ENCODE assay signal across 21 mouse cellular contexts in the genomic region with DNA sequence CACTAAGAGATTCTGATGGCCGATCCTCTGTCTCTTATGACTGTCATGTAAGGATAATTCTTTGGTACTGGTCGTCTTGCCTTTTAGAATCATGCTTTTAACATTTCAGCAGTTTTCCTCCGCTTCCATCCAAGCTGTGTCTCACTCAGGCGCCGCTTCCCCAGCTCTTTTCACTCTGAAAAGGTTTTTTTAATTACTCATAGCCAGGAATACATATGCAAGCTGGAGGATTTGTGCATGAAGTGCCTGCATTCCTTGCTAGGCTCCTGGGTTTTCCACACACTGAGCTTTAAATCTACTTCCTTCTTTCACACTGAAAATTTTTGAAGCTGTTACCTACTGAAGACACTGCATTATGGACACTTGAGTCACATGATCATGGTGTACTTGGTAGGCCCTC. TPM values are rescaled to one million over a fixed set of nuclear protein-coding genes. Genes with fewer than 3 reads are reported as not detected.
DNase-seq lines count a peak whose midpoint lies in the region; ATAC-seq and TF ChIP-seq lines count a peak whose summit lies in the region.
"Had no signal": no experiment of that assay in that cellular context is flagged by ENCODE, and none has a peak within 500 bp of the region (broad histone marks: within the 10 kb centered on the region; RNA-seq: fewer than 3 reads in every experiment).

No protein-coding gene starts in this region.

- intact Hi-C loops in left cerebral cortex, adult 2 months (cut with DNase I), result no loop called here
- intact Hi-C loops in left cerebral cortex, postnatal 4 days (cut with DNase I), result no loop called here

- DNase-seq in frontal cortex, postnatal 10 days (ENCODE audit: low spot score in 2 of 2), result no peak
- no peak for DNase-seq in left cerebral cortex, adult 2 months (ENCODE audit: extremely low spot score in 1 of 2, low spot score in 2 of 2)
- DNase-seq in left cerebral cortex, postnatal 4 days, result no peak
- DNase-seq in right cerebral cortex, postnatal 10 days (ENCODE audit: low spot score in 2 of 2), result peak; percentile 43 to 54
- no peak for DNase-seq in right cerebral cortex, postnatal 4 days
- peak; percentile 27 for DNase-seq in right cerebral cortex, postnatal 25 days
- no peak for DNase-seq in testis, postnatal 14 days (ENCODE audit: low spot score)
- DNase-seq: adrenal gland, postnatal 14 days; cerebellum, adult 18-20 months; cerebellum, adult 9-11 months; cerebellum, postnatal 36 days; gastrocnemius, postnatal 14 days; heart, postnatal 14 days had no signal

- H3K4me3 ChIP-seq in left cerebral cortex, adult 2 months, result no peak overlapping the region
- H3K4me3 ChIP-seq: embryonic facial prominence, embryonic 13.5 days; forebrain, embryonic 13.5 days; heart, embryonic 15.5 days; hindbrain, embryonic 10.5 days had no signal

- peak overlapping the region; percentile 77 for H3K27ac ChIP-seq in left cerebral cortex, adult 2 months
- H3K27ac ChIP-seq: embryonic facial prominence, embryonic 13.5 days; forebrain, embryonic 13.5 days; heart, embryonic 15.5 days; hindbrain, embryonic 10.5 days; hindbrain, embryonic 14.5 days had no signal

- no peak for TF ChIP-seq CTCF in left cerebral cortex, adult 2 months (IDR thresholded peaks at IDR 0.05)

- ATAC-seq in frontal cortex, adult (ENCODE audit: low TSS enrichment), result peak; percentile 91
- ATAC-seq: forebrain, embryonic 13.5 days had no signal

RNA-seq across cellular contexts. Expression of a gene that starts 17.0 kb away (rescaled TPM):
- total RNA-seq in left cerebral cortex, adult 2 months (2021), result under 1 TPM in 1 of 2 experiments, not detected in 1; 0.54 TPM
- not detected for total RNA-seq in left cerebral cortex, postnatal 4 days (2021)
- total RNA-seq: gastrocnemius, postnatal 14 days; granulocyte monocyte progenitor cell, adult 5-6 weeks; MEL had no signal

RNA-seq across cellular contexts. Expression of a gene that starts 23.3 kb away (rescaled TPM):
- total RNA-seq in left cerebral cortex, adult 2 months (2021), result 10 to 100 TPM in 1 of 2 experiments, 1 to 10 TPM in 1; 7.3 to 10.5 TPM
- total RNA-seq in left cerebral cortex, postnatal 4 days (2021), result 1 to 10 TPM; 7.9 to 9.3 TPM

RNA-seq across cellular contexts. Expression of a gene that starts 23.4 kb away (rescaled TPM):
- total RNA-seq in left cerebral cortex, adult 2 months (2021), result 10 to 100 TPM; 13.7 to 15.4 TPM
- total RNA-seq in left cerebral cortex, postnatal 4 days (2021), result 10 to 100 TPM; 24.8 to 26.8 TPM

Comparison
In these comparisons a context has a peak if more than half of its experiments do, and no peak if none do; other contexts are left out.
1. DNase-seq: peak in right cerebral cortex, postnatal 10 days (2 of 2) and right cerebral cortex, postnatal 25 days (single experiment); none in frontal cortex, postnatal 10 days (0 of 2), left cerebral cortex, adult 2 months (0 of 2), left cerebral cortex, postnatal 4 days (single experiment), right cerebral cortex, postnatal 4 days (single experiment) and testis, postnatal 14 days (single experiment).